In the genomic region with DNA sequence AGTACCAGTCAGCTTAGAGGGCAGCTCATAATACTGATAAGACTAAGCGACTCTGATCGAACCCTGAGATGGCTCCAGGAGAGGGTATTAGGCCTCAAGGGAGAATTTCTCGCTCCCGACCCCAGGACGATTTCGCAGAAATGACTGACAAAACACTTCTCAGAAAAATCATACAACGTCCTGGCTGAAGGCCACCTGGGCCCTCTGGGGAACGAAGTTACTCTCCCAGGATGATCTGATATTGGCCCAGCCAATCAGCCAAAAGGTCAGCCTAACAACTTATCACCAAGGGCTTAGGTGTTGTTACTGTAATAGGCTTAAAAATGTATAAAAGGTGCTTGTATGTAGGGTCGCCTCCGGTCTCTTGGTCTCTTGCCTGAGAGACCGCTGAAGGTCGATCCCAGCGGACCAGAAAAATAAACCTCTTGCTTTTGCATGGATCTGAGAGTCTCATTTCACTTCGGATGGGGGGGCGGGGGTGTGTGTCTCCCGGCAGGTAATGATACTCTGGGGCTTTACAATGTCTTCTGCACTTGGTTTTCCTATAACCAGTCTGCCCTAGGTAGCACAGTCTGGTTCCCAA, we compare ENCODE assay signal across 9 mouse cellular contexts. TPM values are rescaled to one million over a fixed set of nuclear protein-coding genes. Genes with fewer than 3 reads are reported as not detected.
DNase-seq lines count a peak whose midpoint lies in the region; ATAC-seq lines count a peak whose summit lies in the region.
"Had no signal": no experiment of that assay in that cellular context is flagged by ENCODE, and none has a peak within 500 bp of the region (broad histone marks: within the 10 kb centered on the region; RNA-seq: fewer than 3 reads in every experiment).

No protein-coding gene starts in this region.

- 0 out of 2 replicates have a peak overlapping the region, but pooled peaks have one; percentile 85 for H3K4me3 ChIP-seq in intestine, embryonic 15.5 days (replicated peaks)
- H3K4me3 ChIP-seq in intestine, embryonic 16.5 days (ENCODE audit: low read length), result no peak overlapping the region
- H3K4me3 ChIP-seq in limb, embryonic 15.5 days, result peak overlapping the region; percentile 84; the same call in 1 of the 2 replicates

- no peaks in the 10 kb centered on the region for H3K27me3 ChIP-seq in intestine, embryonic 15.5 days (replicated peaks)
- no peaks in the 10 kb centered on the region for H3K27me3 ChIP-seq in intestine, embryonic 16.5 days (replicated peaks; ENCODE audit: control insufficient read depth, insufficient read depth, low read length)
- H3K27me3 ChIP-seq in limb, embryonic 15.5 days, result no peaks in the 10 kb centered on the region

- no peaks in the 10 kb centered on the region for H3K36me3 ChIP-seq in intestine, embryonic 15.5 days
- no peaks in the 10 kb centered on the region for H3K36me3 ChIP-seq in intestine, embryonic 16.5 days (ENCODE audit: control insufficient read depth, insufficient read depth, low read length)
- 0 out of 2 replicates have a peak, but pooled peaks cover 2% of the 10 kb centered on the region for H3K36me3 ChIP-seq in limb, embryonic 15.5 days

- H3K9me3 ChIP-seq in intestine, embryonic 15.5 days, result no peaks in the 10 kb centered on the region
- no peaks in the 10 kb centered on the region for H3K9me3 ChIP-seq in intestine, embryonic 16.5 days (ENCODE audit: control insufficient read depth, low read length)
- no peaks in the 10 kb centered on the region for H3K9me3 ChIP-seq in limb, embryonic 15.5 days

- ATAC-seq in intestine, embryonic 15.5 days, result no peak
- no peak for ATAC-seq in intestine, embryonic 16.5 days
- ATAC-seq in limb, embryonic 15.5 days (ENCODE audit: insufficient number of reproducible peaks, low FRiP score, low TSS enrichment, low read depth), result no peak
- ATAC-seq in erythroid progenitor cell, adult 5-6 weeks (replicated peaks; ENCODE audit: low FRiP score, poor library complexity, severe bottlenecking), result no peak

- 93% methylated on average over 16 of the region's 16 CpGs for WGBS in intestine, embryonic 15.5 days
- WGBS in intestine, embryonic 16.5 days, result 95% methylated on average over 16 of the region's 16 CpGs
- WGBS in limb, embryonic 15.5 days, result 95% methylated on average over 16 of the region's 16 CpGs

- peak; percentile 64 for DNase-seq in adrenal gland, postnatal 14 days
- peak; percentile 4 to 28 for DNase-seq in cerebellum, adult 18-20 months
- DNase-seq in natural killer cell, adult 2 months (ENCODE audit: low spot score in 2 of 2), result no peak
- DNase-seq in gastrocnemius, adult 18-20 months (ENCODE audit: low spot score), result no peak

- no peak overlapping the region for H3K27ac ChIP-seq in intestine, embryonic 15.5 days
- H3K27ac ChIP-seq in intestine, embryonic 16.5 days (ENCODE audit: low read length), result no peak overlapping the region
- H3K27ac ChIP-seq in limb, embryonic 15.5 days, result 0 out of 2 replicates have a peak overlapping the region, but pooled peaks have one; percentile 91

- H3K4me1 ChIP-seq in intestine, embryonic 15.5 days (replicated peaks), result 0 out of 2 replicates have a peak, but pooled peaks cover 5% of the 10 kb centered on the region
- H3K4me1 ChIP-seq in intestine, embryonic 16.5 days (ENCODE audit: control insufficient read depth, insufficient read depth, low read length), result peaks cover 7% of the 10 kb centered on the region; the same call in 1 of the 2 replicates
- peaks cover 9% of the 10 kb centered on the region for H3K4me1 ChIP-seq in limb, embryonic 15.5 days

- H3K9ac ChIP-seq in intestine, embryonic 15.5 days, result no peak overlapping the region
- H3K9ac ChIP-seq in intestine, embryonic 16.5 days (ENCODE audit: low read depth, low read length), result no peak overlapping the region
- no peak overlapping the region for H3K9ac ChIP-seq in limb, embryonic 15.5 days

- no peak overlapping the region for H3K4me2 ChIP-seq in intestine, embryonic 15.5 days (replicated peaks)
- no peak overlapping the region for H3K4me2 ChIP-seq in intestine, embryonic 16.5 days (ENCODE audit: low read depth, low read length)
- H3K4me2 ChIP-seq in limb, embryonic 15.5 days, result no peak overlapping the region

RNA-seq across cellular contexts. Expression of gene Amn1, which starts 0.9 kb away (rescaled TPM):
- polyA plus RNA-seq in intestine, embryonic 15.5 days (2015; fragmentation: Nextera tagmentation; extraction: Ambion mirVana), result 23.3 and 25.5 TPM in 2 replicates
- polyA plus RNA-seq in intestine, embryonic 16.5 days (2015; fragmentation: Nextera tagmentation; extraction: Ambion mirVana), result 20.4 and 21.7 TPM in 2 replicates
- total RNA-seq in adrenal gland, postnatal 14 days (2021), result 20.3 and 35.6 TPM in 2 replicates
- polyA plus RNA-seq in limb, embryonic 15.5 days (2015; fragmentation: Nextera tagmentation; extraction: Ambion mirVana), result 24.1 and 24.5 TPM in 2 replicates
- 3.4 and 3.6 TPM in 2 replicates for total RNA-seq in erythroid progenitor cell, adult 5-6 weeks (2015; ENCODE audit: low replicate concordance)
- total RNA-seq in erythroid progenitor cell, adult 5-6 weeks (2017; ENCODE audit: low replicate concordance), result 1.4 and 5.4 TPM in 2 replicates
- total RNA-seq in gastrocnemius, adult 18-20 months (2021), result 10 to 100 TPM; 13.4 to 15.6 TPM

RNA-seq across cellular contexts. Expression of gene Etfbkmt, which starts 49.8 kb away (rescaled TPM):
- 17.0 and 17.6 TPM in 2 replicates for polyA plus RNA-seq in intestine, embryonic 15.5 days (2015; fragmentation: Nextera tagmentation; extraction: Ambion mirVana)
- polyA plus RNA-seq in intestine, embryonic 16.5 days (2015; fragmentation: Nextera tagmentation; extraction: Ambion mirVana), result 16.1 and 17.1 TPM in 2 replicates
- 32.2 and 55.5 TPM in 2 replicates for total RNA-seq in adrenal gland, postnatal 14 days (2021)
- 12.7 and 14.2 TPM in 2 replicates for polyA plus RNA-seq in limb, embryonic 15.5 days (2015; fragmentation: Nextera tagmentation; extraction: Ambion mirVana)
- total RNA-seq in erythroid progenitor cell, adult 5-6 weeks (2015; ENCODE audit: low replicate concordance), result 4.6 and 9.4 TPM in 2 replicates
- total RNA-seq in erythroid progenitor cell, adult 5-6 weeks (2017; ENCODE audit: low replicate concordance), result 4.5 and 6.0 TPM in 2 replicates
- 10 to 100 TPM in 1 of 2 experiments, 1 to 10 TPM in 1; 9.5 to 13.0 TPM for total RNA-seq in gastrocnemius, adult 18-20 months (2021)

RNA-seq across cellular contexts. Expression of gene Gm10203, which starts 59.5 kb away (rescaled TPM):
- polyA plus RNA-seq in intestine, embryonic 15.5 days (2015; fragmentation: Nextera tagmentation; extraction: Ambion mirVana), result not detected in 2 replicates
- not detected in 2 replicates for polyA plus RNA-seq in intestine, embryonic 16.5 days (2015; fragmentation: Nextera tagmentation; extraction: Ambion mirVana)
- total RNA-seq in adrenal gland, postnatal 14 days (2021), result not detected in 2 replicates
- polyA plus RNA-seq in limb, embryonic 15.5 days (2015; fragmentation: Nextera tagmentation; extraction: Ambion mirVana), result not detected in 2 replicates
- not detected in 2 replicates for total RNA-seq in erythroid progenitor cell, adult 5-6 weeks (2015; ENCODE audit: low replicate concordance)
- total RNA-seq in erythroid progenitor cell, adult 5-6 weeks (2017; ENCODE audit: low replicate concordance), result not detected in 2 replicates
- total RNA-seq in gastrocnemius, adult 18-20 months (2021), result not detected
- total RNA-seq: gastrocnemius, postnatal 4 days had no signal

Comparison
In these comparisons a context has a peak if more than half of its experiments do, and no peak if none do; other contexts are left out.
1. DNase-seq: peak in adrenal gland, postnatal 14 days (single experiment) and cerebellum, adult 18-20 months (2 of 2); none in natural killer cell, adult 2 months (0 of 2) and gastrocnemius, adult 18-20 months (single experiment).